Mouse (Mus musculus): ENCODE measurements around the gene Cacna2d3. TPM values are rescaled to one million over a fixed set of nuclear protein-coding genes. Genes with fewer than 3 reads are reported as not detected.

Gene Cacna2d3
- total RNA-seq, 1 experiment = 0.40 TPM

DNA sequence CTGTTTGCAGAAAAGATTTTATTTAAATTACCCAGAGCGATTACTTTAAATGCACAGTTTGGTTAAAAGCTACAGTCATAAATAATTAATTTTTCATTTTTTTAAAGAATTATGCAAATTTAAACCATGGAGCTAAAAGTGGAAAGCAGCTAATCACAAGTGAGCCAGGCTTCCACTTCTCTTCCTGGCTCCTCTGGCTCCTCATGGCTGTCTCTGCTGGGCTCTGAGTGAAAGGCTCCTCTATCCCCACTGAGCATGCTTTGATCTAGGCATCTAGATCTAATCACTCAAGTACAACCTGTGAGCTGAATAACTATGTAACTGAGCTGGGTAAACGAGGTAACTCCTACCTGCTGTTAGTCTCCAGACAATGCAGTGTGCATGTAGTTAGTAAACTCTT is 577.5 kb downstream of the Cacna2d3 start:
- no peaks in the 10 kb centered on the region for H3K4me1 ChIP-seq (ENCODE audit: control insufficient read depth in 2 of 2, insufficient read depth in 2 of 2, low read length in 2 of 2, poor library complexity in 1 of 2)
- H3K9me3 ChIP-seq (ENCODE audit: control insufficient read depth, insufficient read depth, low read depth, low read length) = no peaks in the 10 kb centered on the region
- no peaks in the 10 kb centered on the region for H3K36me3 ChIP-seq (ENCODE audit: control insufficient read depth, insufficient read depth, low read length, poor library complexity, severe bottlenecking)
- no peak overlapping the region for H3K27ac ChIP-seq (ENCODE audit: insufficient read depth, low read depth, low read length, poor library complexity, severe bottlenecking)
- in situ Hi-C loops (cut with MboI; ENCODE audit: low sequenced_read_pairs in 2 of 2, unreplicated experiment in 2 of 2) = loop anchor here in 1 of 2 experiments (25.0 kb wide), 1 partner anchor 293 kb away; no protein-coding TSS in a partner anchor
- TF ChIP-seq HCFC1 (IDR thresholded peaks at IDR 0.05; ENCODE audit: borderline replicate concordance, insufficient read depth, low read length) = no peak
- TF ChIP-seq CHD2 (IDR thresholded peaks at IDR 0.05; ENCODE audit: low read depth, low read length) = no peak
- no peak for TF ChIP-seq ZC3H11A (IDR thresholded peaks at IDR 0.05; ENCODE audit: borderline replicate concordance, low read depth, low read length)
- no peak for TF ChIP-seq ZNF384 (IDR thresholded peaks at IDR 0.05; ENCODE audit: low read depth, low read length)
- TF ChIP-seq MAFK (IDR thresholded peaks at IDR 0.05; ENCODE audit: insufficient read depth, low read depth, low read length) = no peak
- H3K9ac ChIP-seq (ENCODE audit: insufficient read depth, low read depth, low read length, poor library complexity, severe bottlenecking) = no peak overlapping the region
- H3K4me3 ChIP-seq (ENCODE audit: insufficient read depth in 1 of 2, low read depth in 1 of 2, low read length in 2 of 2, poor library complexity in 1 of 2, severe bottlenecking in 1 of 2) = no peak overlapping the region
- DNase-seq (ENCODE audit: low read depth, low spot score) = no peak

DNA sequence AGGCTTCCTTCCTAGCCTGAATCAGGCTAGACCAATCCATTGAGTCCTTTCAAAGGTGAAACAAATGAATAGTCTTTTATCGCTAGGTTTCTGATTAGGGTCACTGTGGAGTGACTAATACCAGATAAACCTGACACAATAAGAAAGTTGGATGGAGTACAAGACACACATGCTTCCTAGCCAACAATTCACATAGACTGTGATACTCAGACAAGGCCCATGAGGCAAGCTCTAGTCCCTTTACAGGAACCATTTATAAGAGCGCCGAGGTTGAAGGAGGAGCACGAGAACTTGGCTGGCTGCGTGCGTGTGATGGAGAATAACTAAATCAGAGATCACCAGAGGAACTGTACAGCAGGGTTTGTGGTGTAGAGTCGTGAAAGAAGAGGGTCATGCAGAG is 584.0 kb downstream of the Cacna2d3 start:
- in situ Hi-C loops (cut with MboI; ENCODE audit: low sequenced_read_pairs in 2 of 2, unreplicated experiment in 2 of 2) = loop anchor here in 1 of 2 experiments (25.0 kb wide), 1 partner anchor 300 kb away; no protein-coding TSS in a partner anchor
- no peaks in the 10 kb centered on the region for H3K9me3 ChIP-seq (ENCODE audit: control insufficient read depth, insufficient read depth, low read depth, low read length)
- TF ChIP-seq ZNF384 (IDR thresholded peaks at IDR 0.05; ENCODE audit: low read depth, low read length) (no peak), CHD2 (IDR thresholded peaks at IDR 0.05; ENCODE audit: low read depth, low read length) (no peak), MAFK (IDR thresholded peaks at IDR 0.05; ENCODE audit: insufficient read depth, low read depth, low read length) (no peak), ZC3H11A (IDR thresholded peaks at IDR 0.05; ENCODE audit: borderline replicate concordance, low read depth, low read length) (no peak), HCFC1 (IDR thresholded peaks at IDR 0.05; ENCODE audit: borderline replicate concordance, insufficient read depth, low read length) (no peak)
- no peak overlapping the region for H3K9ac ChIP-seq (ENCODE audit: insufficient read depth, low read depth, low read length, poor library complexity, severe bottlenecking)
- no peak for DNase-seq (ENCODE audit: low read depth, low spot score)
- no peaks in the 10 kb centered on the region for H3K36me3 ChIP-seq (ENCODE audit: control insufficient read depth, insufficient read depth, low read length, poor library complexity, severe bottlenecking)
- H3K27ac ChIP-seq (ENCODE audit: insufficient read depth, low read depth, low read length, poor library complexity, severe bottlenecking) = no peak overlapping the region
- no peak overlapping the region for H3K4me3 ChIP-seq (ENCODE audit: insufficient read depth in 1 of 2, low read depth in 1 of 2, low read length in 2 of 2, poor library complexity in 1 of 2, severe bottlenecking in 1 of 2)
- H3K4me1 ChIP-seq (ENCODE audit: control insufficient read depth in 2 of 2, insufficient read depth in 2 of 2, low read length in 2 of 2, poor library complexity in 1 of 2) = no peaks in the 10 kb centered on the region

DNA sequence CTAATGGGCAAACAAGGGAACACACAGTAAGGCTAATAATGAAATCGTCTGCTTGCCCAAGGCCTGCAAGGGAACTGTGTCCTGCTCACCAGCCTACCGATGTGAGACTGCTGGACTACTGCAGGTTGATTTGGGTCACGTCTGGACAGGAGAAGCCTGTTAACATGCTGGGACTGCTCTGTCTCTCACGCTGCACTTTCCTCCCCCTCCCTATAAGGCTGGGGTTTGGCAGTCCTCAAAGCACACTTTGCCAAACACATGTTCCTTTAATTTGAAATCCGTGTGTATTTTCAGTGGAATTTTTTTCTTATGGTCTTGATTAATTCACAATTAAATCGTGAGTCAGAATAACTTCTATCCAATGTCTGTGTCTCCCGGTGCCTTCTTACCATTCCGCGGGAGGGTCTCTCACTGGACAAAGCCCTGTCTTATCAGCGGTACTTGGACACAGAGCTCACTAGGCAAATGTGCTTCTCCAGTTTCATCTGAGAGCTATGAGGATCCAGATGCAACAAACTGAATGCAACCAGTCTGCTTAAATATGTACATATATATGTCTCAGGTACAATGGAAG is 584.6 kb downstream of the Cacna2d3 start:
- DNase-seq (ENCODE audit: low read depth, low spot score) = no peak
- Histone ChIP-seq H3K27ac (ENCODE audit: insufficient read depth, low read depth, low read length, poor library complexity, severe bottlenecking) (no peak overlapping the region), H3K9me3 (ENCODE audit: control insufficient read depth, insufficient read depth, low read depth, low read length) (no peaks in the 10 kb centered on the region), H3K36me3 (ENCODE audit: control insufficient read depth, insufficient read depth, low read length, poor library complexity, severe bottlenecking) (no peaks in the 10 kb centered on the region), H3K4me3 (ENCODE audit: insufficient read depth in 1 of 2, low read depth in 1 of 2, low read length in 2 of 2, poor library complexity in 1 of 2, severe bottlenecking in 1 of 2) (no peak overlapping the region), H3K9ac (ENCODE audit: insufficient read depth, low read depth, low read length, poor library complexity, severe bottlenecking) (no peak overlapping the region), H3K4me1 (ENCODE audit: control insufficient read depth in 2 of 2, insufficient read depth in 2 of 2, low read length in 2 of 2, poor library complexity in 1 of 2) (no peaks in the 10 kb centered on the region)
- TF ChIP-seq MAFK (IDR thresholded peaks at IDR 0.05; ENCODE audit: insufficient read depth, low read depth, low read length) (no peak), HCFC1 (IDR thresholded peaks at IDR 0.05; ENCODE audit: borderline replicate concordance, insufficient read depth, low read length) (no peak), ZNF384 (IDR thresholded peaks at IDR 0.05; ENCODE audit: low read depth, low read length) (no peak), CHD2 (IDR thresholded peaks at IDR 0.05; ENCODE audit: low read depth, low read length) (no peak), ZC3H11A (IDR thresholded peaks at IDR 0.05; ENCODE audit: borderline replicate concordance, low read depth, low read length) (no peak)
- in situ Hi-C loops (cut with MboI; ENCODE audit: low sequenced_read_pairs in 2 of 2, unreplicated experiment in 2 of 2) = loop anchor here in 1 of 2 experiments (25.0 kb wide), 1 partner anchor 300 kb away; no protein-coding TSS in a partner anchor

DNA sequence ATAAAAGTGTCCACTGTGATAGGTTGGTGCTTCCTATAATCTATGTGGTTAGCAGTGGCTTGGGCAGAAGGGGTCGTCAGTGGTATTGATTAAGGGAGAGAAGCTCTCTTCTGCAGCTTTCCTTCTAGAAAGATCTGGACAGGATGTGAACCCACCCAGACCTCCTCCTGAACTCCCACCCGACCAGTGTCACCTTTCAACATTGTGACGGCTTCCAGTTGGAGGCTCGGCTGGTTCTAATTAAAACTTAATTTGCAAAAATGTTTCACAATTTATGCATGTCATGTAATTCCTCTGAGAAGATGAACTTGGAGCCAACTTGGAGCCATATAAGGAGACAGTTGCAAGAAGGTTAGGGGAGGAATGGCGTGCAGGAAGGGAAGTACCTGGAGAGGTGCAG is 586.8 kb downstream of the Cacna2d3 start:
- Histone ChIP-seq H3K4me3 (ENCODE audit: insufficient read depth in 1 of 2, low read depth in 1 of 2, low read length in 2 of 2, poor library complexity in 1 of 2, severe bottlenecking in 1 of 2) (no peak overlapping the region), H3K4me1 (ENCODE audit: control insufficient read depth in 2 of 2, insufficient read depth in 2 of 2, low read length in 2 of 2, poor library complexity in 1 of 2) (no peaks in the 10 kb centered on the region), H3K27ac (ENCODE audit: insufficient read depth, low read depth, low read length, poor library complexity, severe bottlenecking) (no peak overlapping the region), H3K9me3 (ENCODE audit: control insufficient read depth, insufficient read depth, low read depth, low read length) (no peaks in the 10 kb centered on the region), H3K36me3 (ENCODE audit: control insufficient read depth, insufficient read depth, low read length, poor library complexity, severe bottlenecking) (no peaks in the 10 kb centered on the region), H3K9ac (ENCODE audit: insufficient read depth, low read depth, low read length, poor library complexity, severe bottlenecking) (no peak overlapping the region)
- TF ChIP-seq ZC3H11A (IDR thresholded peaks at IDR 0.05; ENCODE audit: borderline replicate concordance, low read depth, low read length) (no peak), HCFC1 (IDR thresholded peaks at IDR 0.05; ENCODE audit: borderline replicate concordance, insufficient read depth, low read length) (no peak), CHD2 (IDR thresholded peaks at IDR 0.05; ENCODE audit: low read depth, low read length) (no peak), MAFK (IDR thresholded peaks at IDR 0.05; ENCODE audit: insufficient read depth, low read depth, low read length) (no peak), ZNF384 (IDR thresholded peaks at IDR 0.05; ENCODE audit: low read depth, low read length) (no peak)
- no peak for DNase-seq (ENCODE audit: low read depth, low spot score)
- in situ Hi-C loops (cut with MboI; ENCODE audit: low sequenced_read_pairs in 2 of 2, unreplicated experiment in 2 of 2) = loop anchor here in 1 of 2 experiments (25.0 kb wide), 1 partner anchor 302 kb away; no protein-coding TSS in a partner anchor

Measured in ES-E14 (cell line).